Mouse (Mus musculus): ENCODE measurements around the gene Usp50. TPM values are rescaled to one million over a fixed set of nuclear protein-coding genes. Genes with fewer than 3 reads are reported as not detected.
A peak's percentile ranks its signal among the peaks of the same experiment; 100 is the strongest.

Usp50 gene
- polyA plus RNA-seq (2015; fragmentation: Nextera tagmentation; extraction: Ambion mirVana): 1.6 TPM in 2 replicates

DNA sequence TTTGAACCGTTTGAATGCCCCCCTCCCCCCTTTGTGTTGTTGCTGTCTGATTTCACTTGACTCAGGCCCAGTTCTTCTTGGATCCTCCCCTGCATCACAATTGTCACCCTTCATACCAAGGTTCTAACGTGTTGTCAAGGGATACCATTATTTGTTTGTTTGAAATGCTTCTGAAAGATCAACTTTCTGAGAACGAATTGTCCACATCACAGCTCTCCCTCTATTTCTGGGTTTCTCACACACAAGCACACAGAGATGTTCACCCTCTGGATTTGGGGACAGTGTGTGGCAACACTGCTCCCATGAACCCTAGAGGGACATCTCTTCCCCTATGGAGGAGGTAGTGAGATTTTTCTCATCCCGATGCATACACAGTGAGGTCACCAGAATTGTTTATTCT lies at the start of gene Usp50:
Usp50 (minus strand) TSS at position 101 of the 400 bp plus-strand sequence.
- no peaks in the 10 kb centered on the region for H3K27me3 ChIP-seq (ENCODE audit: insufficient read depth, low read length)
- ATAC-seq: no peak
- no peaks in the 10 kb centered on the region for H3K9me3 ChIP-seq (ENCODE audit: low read length)
- H3K4me1 ChIP-seq (ENCODE audit: insufficient read depth): 0 out of 2 replicates have a peak, but pooled peaks cover 2% of the 10 kb centered on the region
- DNase-seq: no peak
- H3K4me2 ChIP-seq (ENCODE audit: low read depth, low read length): no peak within 1 kb of the TSS
- 70% methylated on average over 4 of the region's 4 CpGs for WGBS (ENCODE audit: insufficient replicate concordance)
- H3K4me3 ChIP-seq (ENCODE audit: low read depth, low read length): no peak within 1 kb of the TSS
- H3K27ac ChIP-seq (ENCODE audit: low read depth): no peak within 1 kb of the TSS
- no peak within 1 kb of the TSS for H3K9ac ChIP-seq (replicated peaks)
- no peak for TF ChIP-seq EP300 (IDR thresholded peaks at IDR 0.05; ENCODE audit: low read depth)
- no peak for TF ChIP-seq CTCF (IDR thresholded peaks at IDR 0.05; ENCODE audit: low read depth)
- no peaks in the 10 kb centered on the region for H3K36me3 ChIP-seq (replicated peaks; ENCODE audit: insufficient read depth, low read length)

DNA sequence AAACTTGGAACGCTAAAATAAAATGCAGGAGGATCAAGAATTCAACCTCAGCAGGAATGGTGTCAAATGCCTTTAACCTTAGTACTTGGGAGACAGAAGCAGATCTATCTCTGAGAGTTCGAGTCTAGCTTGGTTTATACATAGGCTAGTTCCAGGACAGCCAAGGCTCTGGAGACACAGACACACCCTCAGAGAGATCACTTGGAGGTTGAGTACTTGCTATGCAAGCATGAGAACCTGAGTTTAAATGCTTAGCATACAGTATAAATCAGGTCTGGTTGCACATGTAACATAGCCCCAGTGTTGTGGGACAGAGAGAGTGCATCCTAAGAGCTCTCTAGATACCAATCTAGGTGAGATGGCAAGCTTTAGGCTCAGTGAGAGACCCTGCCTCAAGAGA lies 34.1 kb upstream of the Usp50 start:
- H3K4me3 ChIP-seq (ENCODE audit: low read depth, low read length): no peak overlapping the region
- H3K27ac ChIP-seq (ENCODE audit: low read depth): no peak overlapping the region
- WGBS (ENCODE audit: insufficient replicate concordance): 80% methylated on average over 2 of the region's 2 CpGs
- no peak overlapping the region for H3K9ac ChIP-seq (replicated peaks)
- no peaks in the 10 kb centered on the region for H3K9me3 ChIP-seq (ENCODE audit: low read length)
- no peak for TF ChIP-seq EP300 (IDR thresholded peaks at IDR 0.05; ENCODE audit: low read depth)
- no peak for TF ChIP-seq CTCF (IDR thresholded peaks at IDR 0.05; ENCODE audit: low read depth)
- ATAC-seq: no peak
- H3K4me2 ChIP-seq (ENCODE audit: low read depth, low read length): no peak overlapping the region
- H3K36me3 ChIP-seq (replicated peaks; ENCODE audit: insufficient read depth, low read length): peaks cover 54% of the 10 kb centered on the region
- no peaks in the 10 kb centered on the region for H3K27me3 ChIP-seq (ENCODE audit: insufficient read depth, low read length)
- DNase-seq: no peak
- peaks cover 8% of the 10 kb centered on the region for H3K4me1 ChIP-seq (ENCODE audit: insufficient read depth)

DNA sequence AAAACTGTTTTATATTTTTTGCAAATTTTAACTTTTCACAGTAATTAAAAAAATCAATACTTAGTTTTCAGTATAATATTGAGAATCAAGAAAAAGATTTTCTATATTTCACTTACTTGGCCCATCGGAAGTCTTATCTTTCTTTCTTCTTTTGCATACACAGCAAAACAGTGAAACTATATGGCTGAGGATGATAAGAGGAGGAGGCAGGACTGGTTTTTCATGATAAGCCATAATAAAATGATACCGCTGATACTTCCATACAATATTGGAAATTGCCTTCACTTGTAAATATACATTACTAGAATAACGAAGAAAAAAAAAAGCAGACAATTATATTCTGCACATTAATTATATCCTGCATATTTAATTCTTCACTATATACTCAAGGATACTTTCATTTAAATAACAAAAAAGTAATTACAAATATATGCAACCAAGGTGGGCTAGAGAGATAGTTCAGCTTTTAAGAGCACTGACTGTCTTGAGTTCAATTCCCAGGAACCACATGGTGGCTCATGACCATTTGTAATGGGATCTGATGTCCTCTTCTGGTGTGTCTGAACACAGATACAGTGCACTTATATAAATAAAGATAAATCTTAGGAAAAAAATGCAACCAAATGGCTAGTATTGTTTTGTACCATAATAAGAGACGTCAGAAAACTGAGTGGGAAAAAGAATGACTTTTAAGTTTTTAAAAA lies 33.5 kb upstream of the Usp50 start:
- peaks cover 54% of the 10 kb centered on the region for H3K36me3 ChIP-seq (replicated peaks; ENCODE audit: insufficient read depth, low read length)
- no peak overlapping the region for H3K27ac ChIP-seq (ENCODE audit: low read depth)
- TF ChIP-seq CTCF (IDR thresholded peaks at IDR 0.05; ENCODE audit: low read depth) (no peak), EP300 (IDR thresholded peaks at IDR 0.05; ENCODE audit: low read depth) (peak; percentile 92)
- ATAC-seq (peak; percentile 47; the same call in 1 of the 2 replicates), DNase-seq (no peak)
- H3K9ac ChIP-seq (replicated peaks): no peak overlapping the region
- no peak overlapping the region for H3K4me3 ChIP-seq (ENCODE audit: low read depth, low read length)
- peaks cover 8% of the 10 kb centered on the region for H3K4me1 ChIP-seq (ENCODE audit: insufficient read depth)
- WGBS (ENCODE audit: insufficient replicate concordance): 55% methylated on average over 4 of the region's 4 CpGs
- H3K9me3 ChIP-seq (ENCODE audit: low read length): no peaks in the 10 kb centered on the region
- H3K27me3 ChIP-seq (ENCODE audit: insufficient read depth, low read length): no peaks in the 10 kb centered on the region
- 0 out of 2 replicates have a peak overlapping the region, but pooled peaks have one; percentile 22 for H3K4me2 ChIP-seq (ENCODE audit: low read depth, low read length)

DNA sequence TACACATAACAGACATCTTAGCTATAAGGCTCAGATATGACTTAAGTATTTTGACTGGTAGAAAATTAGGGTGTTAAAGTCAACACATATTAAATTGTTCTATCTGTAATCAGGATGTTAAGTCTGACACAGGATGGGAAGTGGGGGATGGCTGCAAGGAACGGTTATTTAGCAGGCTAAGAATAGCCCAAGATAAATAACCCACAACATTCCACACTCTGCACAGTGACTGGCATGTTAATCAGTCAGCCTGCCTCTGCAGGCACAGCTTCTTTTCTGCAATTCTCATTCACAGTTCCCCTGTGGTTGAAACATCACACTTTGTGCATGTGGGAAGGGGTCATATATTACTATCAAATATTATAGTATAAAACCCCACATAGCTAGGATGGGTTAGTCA lies 32.6 kb upstream of the Usp50 start:
- H3K27ac ChIP-seq (ENCODE audit: low read depth): no peak overlapping the region
- no peaks in the 10 kb centered on the region for H3K9me3 ChIP-seq (ENCODE audit: low read length)
- H3K36me3 ChIP-seq (replicated peaks; ENCODE audit: insufficient read depth, low read length): peaks cover 59% of the 10 kb centered on the region
- no peak overlapping the region for H3K4me3 ChIP-seq (ENCODE audit: low read depth, low read length)
- peaks cover 8% of the 10 kb centered on the region for H3K4me1 ChIP-seq (ENCODE audit: insufficient read depth)
- 46% methylated on average over 1 of the region's 1 CpGs for WGBS (ENCODE audit: insufficient replicate concordance)
- H3K4me2 ChIP-seq (ENCODE audit: low read depth, low read length): no peak overlapping the region
- H3K27me3 ChIP-seq (ENCODE audit: insufficient read depth, low read length): no peaks in the 10 kb centered on the region
- DNase-seq (no peak), ATAC-seq (no peak)
- no peak overlapping the region for H3K9ac ChIP-seq (replicated peaks)
- TF ChIP-seq EP300 (IDR thresholded peaks at IDR 0.05; ENCODE audit: low read depth): peak; percentile 18; the same call in 1 of the 2 replicates
- no peak for TF ChIP-seq CTCF (IDR thresholded peaks at IDR 0.05; ENCODE audit: low read depth)

DNA sequence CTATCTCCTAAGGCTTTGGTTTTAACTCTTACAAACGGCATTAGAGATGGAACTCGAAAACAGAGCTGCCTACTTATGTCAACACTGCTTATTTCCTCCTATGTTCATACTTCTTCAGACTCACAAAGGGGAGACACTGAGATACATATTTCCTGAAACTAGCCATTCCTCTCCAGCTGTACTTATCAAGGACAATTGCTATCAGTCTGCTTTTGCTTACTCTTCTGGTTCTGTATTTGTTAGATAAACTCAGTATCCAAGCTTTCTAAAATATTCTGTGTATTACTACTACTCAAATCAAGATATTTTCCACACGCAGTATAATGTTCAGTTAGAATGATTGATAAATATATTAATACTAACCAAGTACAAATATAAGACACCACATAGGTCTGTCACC lies 18.7 kb upstream of the Usp50 start:
- peaks cover 60% of the 10 kb centered on the region for H3K36me3 ChIP-seq (replicated peaks; ENCODE audit: insufficient read depth, low read length)
- no peaks in the 10 kb centered on the region for H3K9me3 ChIP-seq (ENCODE audit: low read length)
- H3K4me1 ChIP-seq (ENCODE audit: insufficient read depth): no peaks in the 10 kb centered on the region
- WGBS (ENCODE audit: insufficient replicate concordance): 70% methylated on average over 3 of the region's 3 CpGs
- no peak for ATAC-seq
- no peaks in the 10 kb centered on the region for H3K27me3 ChIP-seq (ENCODE audit: insufficient read depth, low read length)
- no peak overlapping the region for H3K9ac ChIP-seq (replicated peaks)
- TF ChIP-seq EP300 (IDR thresholded peaks at IDR 0.05; ENCODE audit: low read depth): no peak
- no peak for TF ChIP-seq CTCF (IDR thresholded peaks at IDR 0.05; ENCODE audit: low read depth)
- no peak overlapping the region for H3K4me3 ChIP-seq (ENCODE audit: low read depth, low read length)
- no peak for DNase-seq
- no peak overlapping the region for H3K27ac ChIP-seq (ENCODE audit: low read depth)
- H3K4me2 ChIP-seq (ENCODE audit: low read depth, low read length): no peak overlapping the region

DNA sequence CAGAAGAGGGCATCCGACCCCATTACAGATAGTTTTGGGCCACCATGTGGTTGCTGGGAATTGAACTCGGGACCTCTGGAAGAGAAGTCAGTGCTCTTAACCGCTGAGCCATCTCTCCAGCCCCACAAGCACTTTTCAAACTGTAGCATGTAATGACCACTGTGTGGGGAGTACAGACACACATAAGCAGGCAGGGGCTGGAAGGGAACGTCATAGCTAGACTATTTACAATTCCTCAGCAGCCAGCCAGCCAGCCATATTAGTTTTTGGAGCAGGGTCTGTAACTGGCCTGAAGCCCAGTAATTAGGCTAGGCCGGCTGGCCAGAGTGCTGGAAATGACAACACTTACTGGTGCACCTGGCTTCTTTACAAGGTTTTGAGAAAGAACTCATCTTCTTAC lies 15.2 kb upstream of the Usp50 start:
- 88% methylated on average over 5 of the region's 5 CpGs for WGBS (ENCODE audit: insufficient replicate concordance)
- DNase-seq (no peak), ATAC-seq (no peak)
- H3K4me3 ChIP-seq (ENCODE audit: low read depth, low read length): no peak overlapping the region
- no peak for TF ChIP-seq EP300 (IDR thresholded peaks at IDR 0.05; ENCODE audit: low read depth)
- TF ChIP-seq CTCF (IDR thresholded peaks at IDR 0.05; ENCODE audit: low read depth): no peak
- H3K36me3 ChIP-seq (replicated peaks; ENCODE audit: insufficient read depth, low read length): peaks cover 69% of the 10 kb centered on the region
- H3K27me3 ChIP-seq (ENCODE audit: insufficient read depth, low read length): no peaks in the 10 kb centered on the region
- H3K4me2 ChIP-seq (ENCODE audit: low read depth, low read length): no peak overlapping the region
- H3K9ac ChIP-seq (replicated peaks): no peak overlapping the region
- no peaks in the 10 kb centered on the region for H3K4me1 ChIP-seq (ENCODE audit: insufficient read depth)
- no peaks in the 10 kb centered on the region for H3K9me3 ChIP-seq (ENCODE audit: low read length)
- no peak overlapping the region for H3K27ac ChIP-seq (ENCODE audit: low read depth)

Data from liver, postnatal 0 days (tissue).